Mouse (Mus musculus): ENCODE results near the gene Atp8b5.

Atp8b5 gene

GRCm38 (mm10) chr4:43414761-43415160, 147.8 kb downstream of the Atp8b5 start:
- no peak for DNase-seq (ENCODE audit: low read depth, low spot score)

GRCm38 (mm10) chr4:43415221-43416070, 148.5 kb downstream of the Atp8b5 start:
- DNase-seq (ENCODE audit: low read depth, low spot score), result no peak

- no peak for DNase-seq (ENCODE audit: low read depth, low spot score)
Measured at GRCm38 (mm10) chr4:43416071-43416490, 149.1 kb downstream of the Atp8b5 start.

GRCm38 (mm10) chr4:43417269-43418062, 150.5 kb downstream of the Atp8b5 start:
- DNase-seq (ENCODE audit: low read depth, low spot score), result no peak

DNA sequence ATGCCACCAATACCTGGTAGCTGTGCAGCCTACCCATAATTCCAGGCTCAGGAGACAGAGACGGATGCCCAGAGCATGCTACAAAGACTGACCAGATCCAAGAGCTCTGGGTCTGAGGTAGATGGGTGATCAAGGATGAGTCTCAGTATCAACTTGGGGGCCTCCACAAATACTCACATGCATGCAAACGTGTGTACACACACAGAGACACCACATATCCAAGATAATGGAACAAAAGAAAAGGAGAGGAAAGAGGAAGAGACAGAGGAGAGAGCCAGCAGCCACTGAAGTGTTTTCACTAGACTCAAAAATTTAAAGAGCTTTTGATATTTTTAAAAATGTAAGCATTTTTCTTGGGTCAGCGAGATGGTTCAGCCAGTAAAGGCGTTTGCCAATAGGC, 151.5 kb downstream of the Atp8b5 start:
- DNase-seq (ENCODE audit: low read depth, low spot score), result no peak

GRCm38 (mm10) chr4:43418973-43419656, 152.2 kb downstream of the Atp8b5 start:
- no peak for DNase-seq (ENCODE audit: low read depth, low spot score)

DNA sequence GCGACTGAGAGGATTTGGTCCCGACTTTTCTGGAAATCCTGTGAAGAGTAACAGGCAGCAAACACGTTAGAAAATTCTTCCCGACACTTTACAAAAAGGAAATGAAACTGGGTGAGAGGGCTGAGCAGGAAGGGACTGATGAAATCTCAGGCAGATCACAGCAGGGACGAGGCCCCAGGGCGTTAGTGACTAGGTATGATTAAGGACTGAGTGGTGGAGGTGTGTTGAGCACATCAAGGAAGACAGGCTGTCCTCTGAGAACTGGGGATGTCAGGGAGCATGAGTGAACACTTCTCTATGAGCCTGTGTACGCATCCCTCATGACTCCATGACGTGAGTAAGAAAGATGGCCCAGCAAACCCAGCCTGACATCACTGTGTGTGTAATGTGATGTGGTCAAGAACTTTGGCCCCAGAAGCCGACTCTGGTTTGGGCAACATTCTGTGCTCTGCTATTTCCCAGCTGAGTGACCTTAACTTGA, 152.9 kb downstream of the Atp8b5 start:
- no peak for DNase-seq (ENCODE audit: low read depth, low spot score)

- no peak for DNase-seq (ENCODE audit: low read depth, low spot score)
Measured at GRCm38 (mm10) chr4:43420305-43420704, 153.3 kb downstream of the Atp8b5 start.

- no peak for DNase-seq (ENCODE audit: low read depth, low spot score)
Measured at GRCm38 (mm10) chr4:43421632-43422240, 154.8 kb downstream of the Atp8b5 start.
